Mouse (Mus musculus): ENCODE measurements around the gene Pdzd3. TPM values are rescaled to one million over a fixed set of nuclear protein-coding genes. Genes with fewer than 3 reads are reported as not detected.

The Pdzd3 gene
- polyA plus RNA-seq, 1 experiment from 2014 or later: 0.03 TPM

DNA sequence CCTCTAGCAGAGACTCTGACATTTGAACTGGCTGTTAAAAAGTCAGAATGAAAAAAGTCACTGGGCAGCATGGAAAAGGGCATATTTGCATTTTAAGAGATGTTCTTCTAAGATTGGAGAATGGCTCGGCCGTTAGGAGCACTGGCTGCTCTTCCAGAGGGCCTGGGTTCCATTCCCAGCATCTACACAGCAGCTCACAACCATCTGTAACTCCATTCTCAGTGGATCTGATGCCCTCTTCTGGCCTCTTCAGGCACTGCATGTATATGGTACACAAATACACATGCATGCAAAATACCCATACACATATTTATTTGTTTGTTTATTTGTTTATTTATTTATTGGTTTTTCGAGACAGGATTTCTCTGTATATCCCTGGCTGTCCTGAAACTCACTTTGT, 17.8 kb upstream of the Pdzd3 start:
- ChIA-PET CTCF (no interaction called here), POLR2A (no interaction called here)
- no peak for TF ChIP-seq CTCF (IDR thresholded peaks at IDR 0.05)
- no peaks in the 10 kb centered on the region for H3K27me3 ChIP-seq
- in situ Hi-C loops (cut with MboI; ENCODE audit: low pct_unique_long_range_greater_than_20kb): no loop called here
- no peak for ATAC-seq
- DNase-seq (ENCODE audit: low read depth, low spot score): no peak

GRCm38 (mm10) chr9:44268432-44268831, 17.2 kb upstream of the Pdzd3 start, which contains the start of gene Nlrx1:
Gene Nlrx1, minus strand, starts transcription at chr9:44268599.
- DNase-seq (ENCODE audit: low read depth, low spot score) (no peak), ATAC-seq (no peak)
- POLR2A ChIA-PET: interaction anchor here (0.6 kb wide), 1 partner anchor 11 kb away, joined by 5 read pairs; no protein-coding TSS in a partner anchor
- H3K27me3 ChIP-seq: no peaks in the 10 kb centered on the region
- in situ Hi-C loops (cut with MboI; ENCODE audit: low pct_unique_long_range_greater_than_20kb): no loop called here
- no peak for TF ChIP-seq CTCF (IDR thresholded peaks at IDR 0.05)
- CTCF ChIA-PET: interaction anchor here (1.4 kb wide), 2 partner anchors 17 to 143 kb away, joined by 3 read pairs; no protein-coding TSS in a partner anchor

- ChIA-PET POLR2A (interaction anchor here (0.6 to 1.3 kb wide), 2 partner anchors 10 to 58 kb away, joined by 4 to 5 read pairs; partner anchors contain the start of gene Dpagt1), CTCF (interaction anchor here (0.8 to 1.6 kb wide), 4 partner anchors 18 to 142 kb away, joined by 3 to 4 read pairs (median 3); no protein-coding TSS in a partner anchor)
- ATAC-seq: peak; percentile 29
- DNase-seq (ENCODE audit: low read depth, low spot score): no peak
- in situ Hi-C loops (cut with MboI; ENCODE audit: low pct_unique_long_range_greater_than_20kb): no loop called here
- no peak for TF ChIP-seq CTCF (IDR thresholded peaks at IDR 0.05)
- H3K27me3 ChIP-seq: no peaks in the 10 kb centered on the region
Measured at GRCm38 (mm10) chr9:44268027-44268360, 16.7 kb upstream of the Pdzd3 start.

GRCm38 (mm10) chr9:44267319-44268026, 16.2 kb upstream of the Pdzd3 start:
- no peak for TF ChIP-seq CTCF (IDR thresholded peaks at IDR 0.05)
- in situ Hi-C loops (cut with MboI; ENCODE audit: low pct_unique_long_range_greater_than_20kb): no loop called here
- ChIA-PET CTCF (interaction anchor here (0.8 to 1.6 kb wide), 4 partner anchors 18 to 142 kb away, joined by 3 to 4 read pairs (median 3); no protein-coding TSS in a partner anchor), POLR2A (interaction anchor here (0.6 to 1.3 kb wide), 2 partner anchors 10 to 59 kb away, joined by 4 to 5 read pairs; partner anchors contain the start of gene Dpagt1)
- peaks cover 3% of the 10 kb centered on the region for H3K27me3 ChIP-seq
- no peak for DNase-seq (ENCODE audit: low read depth, low spot score)
- peak; percentile 37 for ATAC-seq

GRCm38 (mm10) chr9:44266478-44267226, 15.4 kb upstream of the Pdzd3 start:
- no peak for ATAC-seq
- ChIA-PET POLR2A (interaction anchor here (0.5 to 1.3 kb wide), 2 partner anchors 19 to 59 kb away, joined by 4 read pairs; partner anchors contain the start of gene Dpagt1), CTCF (interaction anchor here (1.4 to 1.6 kb wide), 2 partner anchors 17 to 19 kb away, joined by 3 to 4 read pairs; no protein-coding TSS in a partner anchor)
- H3K27me3 ChIP-seq: peaks cover 7% of the 10 kb centered on the region
- in situ Hi-C loops (cut with MboI; ENCODE audit: low pct_unique_long_range_greater_than_20kb): no loop called here
- no peak for DNase-seq (ENCODE audit: low read depth, low spot score)
- TF ChIP-seq CTCF (IDR thresholded peaks at IDR 0.05): no peak

- CTCF ChIA-PET: no interaction called here
- no peak for DNase-seq (ENCODE audit: low read depth, low spot score)
- ATAC-seq: no peak
Measured at GRCm38 (mm10) chr9:44261388-44261787, 10.1 kb upstream of the Pdzd3 start.

GRCm38 (mm10) chr9:44259014-44259413, 7.7 kb upstream of the Pdzd3 start:
- peaks cover 17% of the 10 kb centered on the region for H3K27me3 ChIP-seq
- ChIA-PET CTCF (no interaction called here), POLR2A (no interaction called here)
- DNase-seq (ENCODE audit: low read depth, low spot score) (no peak), ATAC-seq (no peak)
- in situ Hi-C loops (cut with MboI; ENCODE audit: low pct_unique_long_range_greater_than_20kb): loop anchor here (10.0 kb wide), 1 partner anchor 274 kb away; no protein-coding TSS in a partner anchor
- TF ChIP-seq CTCF (IDR thresholded peaks at IDR 0.05): no peak

More at GRCm38 (mm10) chr9:44261388-44261787, 10.1 kb upstream of the Pdzd3 start:
- TF ChIP-seq CTCF (IDR thresholded peaks at IDR 0.05): no peak
- H3K27me3 ChIP-seq: peaks cover 10% of the 10 kb centered on the region
- in situ Hi-C loops (cut with MboI; ENCODE audit: low pct_unique_long_range_greater_than_20kb): no loop called here
- POLR2A ChIA-PET: no interaction called here

DNA sequence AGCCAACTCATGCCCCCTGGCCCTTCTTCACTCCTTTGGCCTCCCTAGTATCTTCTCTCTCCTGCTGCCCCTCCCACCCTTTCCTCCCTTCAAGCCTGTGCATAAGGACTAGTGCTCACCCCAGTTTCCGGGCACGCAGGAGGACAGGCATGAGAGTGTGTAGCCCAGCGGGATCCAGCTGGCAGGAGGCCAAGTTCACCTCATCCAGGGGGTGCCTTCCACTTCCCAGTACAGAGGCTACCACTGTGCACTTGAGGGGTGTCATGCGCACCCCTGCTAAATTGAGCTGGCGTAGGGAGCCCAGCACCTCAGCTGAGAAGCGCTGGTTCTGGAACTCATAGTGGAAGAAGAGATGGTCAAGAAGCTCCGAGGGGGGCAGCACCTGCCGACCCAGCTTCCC, 4.9 kb upstream of the Pdzd3 start:
- H3K27me3 ChIP-seq: peaks cover 16% of the 10 kb centered on the region
- CTCF ChIA-PET: interaction anchor here (1.5 kb wide), 1 partner anchor 16 kb away, joined by 4 read pairs; the partner anchor contains the start of gene Ccdc153
- no peak for DNase-seq (ENCODE audit: low read depth, low spot score)
- no peak for TF ChIP-seq CTCF (IDR thresholded peaks at IDR 0.05)
- POLR2A ChIA-PET: no interaction called here
- in situ Hi-C loops (cut with MboI; ENCODE audit: low pct_unique_long_range_greater_than_20kb): loop anchor here (10.0 kb wide), 1 partner anchor 271 kb away; no protein-coding TSS in a partner anchor
- ATAC-seq: no peak

DNA sequence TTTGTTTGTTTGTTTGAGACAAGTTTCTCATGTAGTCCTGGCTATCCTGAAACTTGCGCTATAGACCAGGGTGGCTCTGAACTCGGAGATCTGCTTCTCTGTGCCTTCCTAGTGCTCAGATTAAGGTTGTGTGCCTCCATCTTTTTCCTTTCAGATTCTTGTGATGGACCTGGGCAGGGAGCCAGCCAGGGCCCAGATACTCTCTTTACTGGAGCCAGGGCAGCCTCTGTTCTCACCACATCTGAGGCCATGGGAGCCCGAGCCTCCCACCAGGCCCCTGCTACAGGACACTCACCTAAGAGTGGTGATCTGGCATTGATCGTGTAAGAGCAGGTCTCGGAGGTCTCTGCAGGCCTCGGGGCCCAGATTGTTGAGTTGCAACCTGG, 3.9 kb upstream of the Pdzd3 start:
- no peak for ATAC-seq
- no peak for DNase-seq (ENCODE audit: low read depth, low spot score)
- ChIA-PET CTCF (no interaction called here), POLR2A (no interaction called here)
- peaks cover 16% of the 10 kb centered on the region for H3K27me3 ChIP-seq
- in situ Hi-C loops (cut with MboI; ENCODE audit: low pct_unique_long_range_greater_than_20kb): loop anchor here (10.0 kb wide), 1 partner anchor 270 kb away; no protein-coding TSS in a partner anchor
- no peak for TF ChIP-seq CTCF (IDR thresholded peaks at IDR 0.05)

- ChIA-PET POLR2A (no interaction called here), CTCF (no interaction called here)
- peaks cover 16% of the 10 kb centered on the region for H3K27me3 ChIP-seq
- ATAC-seq (no peak), DNase-seq (ENCODE audit: low read depth, low spot score) (no peak)
- TF ChIP-seq CTCF (IDR thresholded peaks at IDR 0.05): no peak
- in situ Hi-C loops (cut with MboI; ENCODE audit: low pct_unique_long_range_greater_than_20kb): loop anchor here (10.0 kb wide), 1 partner anchor 270 kb away; no protein-coding TSS in a partner anchor
Measured at GRCm38 (mm10) chr9:44254508-44255135, 3.4 kb upstream of the Pdzd3 start.

Data from Patski (cell line).